Mouse (Mus musculus): Measurements from ENCODE around the gene Gstp3. TPM values are rescaled to one million over a fixed set of nuclear protein-coding genes. Genes with fewer than 3 reads are reported as not detected.

Gstp3 gene
- polyA plus RNA-seq, 1 experiment: 15.9 TPM

DNA sequence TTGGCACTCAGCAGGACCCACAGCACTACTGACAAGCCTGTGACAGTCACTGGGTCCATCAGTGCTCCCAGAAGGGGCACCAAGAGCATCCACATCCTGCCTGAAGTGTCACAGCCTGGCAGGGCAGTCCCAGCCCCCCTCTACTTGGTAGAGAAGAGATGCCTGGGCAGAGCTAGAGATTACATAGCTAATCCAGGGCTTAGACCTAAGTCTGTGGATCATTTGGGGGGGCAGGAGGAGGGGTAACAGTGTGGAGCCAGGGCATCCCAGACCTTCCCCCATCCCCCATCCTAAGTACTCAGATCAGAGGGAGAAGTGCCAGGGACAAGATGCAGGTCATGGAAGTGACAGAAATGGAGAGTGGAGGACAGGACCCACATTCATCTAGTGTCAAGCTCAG, 44.6 kb downstream of the Gstp3 start:
- TF ChIP-seq CTCF (IDR thresholded peaks at IDR 0.05; ENCODE audit: insufficient read depth, low read length): no peak
- no peak for TF ChIP-seq POLR2A (IDR thresholded peaks at IDR 0.05; ENCODE audit: borderline replicate concordance, extremely low read depth, low read depth, low read length)
- Histone ChIP-seq H3K4me3 (replicated peaks; ENCODE audit: extremely low read depth, low read depth, low read length) (no peak overlapping the region), H3K4me1 (ENCODE audit: control insufficient read depth, insufficient read depth, low read length) (peaks cover 3% of the 10 kb centered on the region)
- DNase-seq: no peak

GRCm38 (mm10) chr19:4013066-4013465, 46.3 kb downstream of the Gstp3 start:
- no peak for DNase-seq
- no peak for TF ChIP-seq POLR2A (IDR thresholded peaks at IDR 0.05; ENCODE audit: borderline replicate concordance, extremely low read depth, low read depth, low read length)
- TF ChIP-seq CTCF (IDR thresholded peaks at IDR 0.05; ENCODE audit: insufficient read depth, low read length): no peak
- 18% methylated on average over 9 of the region's 9 CpGs for WGBS
- Histone ChIP-seq H3K4me3 (replicated peaks; ENCODE audit: extremely low read depth, low read depth, low read length) (peak overlapping the region; percentile 45), H3K4me1 (ENCODE audit: control insufficient read depth, insufficient read depth, low read length) (peaks cover 3% of the 10 kb centered on the region)

DNA sequence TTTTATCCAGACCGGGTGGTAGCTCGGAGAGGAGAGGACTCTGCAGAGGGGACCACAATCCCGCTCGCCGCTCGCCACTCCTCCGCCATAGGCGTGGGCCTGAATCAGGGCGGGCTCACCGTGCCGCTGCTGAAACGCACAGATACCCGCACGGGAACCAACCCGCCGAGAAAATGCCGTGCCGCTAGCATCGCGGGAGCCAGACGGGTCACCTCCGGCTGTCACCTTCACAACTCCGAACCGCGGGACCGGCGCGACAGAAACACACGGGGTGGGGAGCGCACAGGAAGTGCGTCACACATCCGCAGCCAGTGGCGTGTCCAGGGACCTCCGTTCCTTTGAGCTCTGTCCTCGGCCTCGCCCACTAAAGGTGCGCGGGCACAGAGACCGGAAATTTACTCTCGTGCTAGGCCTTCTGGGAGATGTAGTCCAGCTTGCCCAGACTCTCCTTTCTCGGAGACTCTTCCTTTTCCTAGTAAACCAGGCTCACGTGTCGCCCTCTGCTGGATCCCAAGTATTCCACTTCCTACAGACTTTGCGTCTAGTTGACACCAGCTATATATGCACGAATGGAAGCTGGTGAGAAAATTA, 46.8 kb downstream of the Gstp3 start, which contains the start of gene Ndufv1:
Gene Ndufv1, minus strand, starts transcription at position 375 of the 591 bp plus-strand sequence.
- peaks cover 3% of the 10 kb centered on the region for H3K4me1 ChIP-seq (ENCODE audit: control insufficient read depth, insufficient read depth, low read length)
- peak; percentile 64 for TF ChIP-seq CTCF (IDR thresholded peaks at IDR 0.05; ENCODE audit: insufficient read depth, low read length)
- TF ChIP-seq POLR2A (IDR thresholded peaks at IDR 0.05; ENCODE audit: borderline replicate concordance, extremely low read depth, low read depth, low read length): peak; percentile 86; the same call in 1 of the 2 replicates
- 1% methylated on average over 45 of the region's 45 CpGs for WGBS
- peak; percentile 94 for DNase-seq
- peak within 1 kb of the TSS; percentile 75 for H3K4me3 ChIP-seq (replicated peaks; ENCODE audit: extremely low read depth, low read depth, low read length)

DNA sequence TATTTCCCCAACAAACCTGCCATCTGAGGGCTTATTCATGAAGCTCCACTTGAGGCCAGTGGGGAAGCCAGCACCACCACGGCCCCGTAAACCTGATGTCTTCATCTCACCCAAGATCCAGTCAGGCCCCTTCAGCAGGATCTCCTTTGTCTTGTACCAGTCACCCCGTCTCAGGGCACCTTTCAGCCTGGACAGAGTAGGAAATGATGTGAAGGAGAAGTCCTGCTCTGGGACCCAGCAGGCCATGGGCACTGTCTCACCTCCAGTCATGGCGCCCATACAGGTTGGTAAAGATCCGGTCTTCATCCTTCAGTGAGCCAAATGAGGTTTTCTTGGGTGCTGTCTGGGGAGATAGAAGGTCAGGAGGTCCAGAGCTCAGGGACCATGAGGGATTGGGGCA, 48.3 kb downstream of the Gstp3 start:
- DNase-seq: no peak
- Histone ChIP-seq H3K4me3 (replicated peaks; ENCODE audit: extremely low read depth, low read depth, low read length) (no peak overlapping the region), H3K4me1 (ENCODE audit: control insufficient read depth, insufficient read depth, low read length) (peaks cover 3% of the 10 kb centered on the region)
- WGBS: 94% methylated on average over 5 of the region's 5 CpGs
- TF ChIP-seq POLR2A (IDR thresholded peaks at IDR 0.05; ENCODE audit: borderline replicate concordance, extremely low read depth, low read depth, low read length) (no peak), CTCF (IDR thresholded peaks at IDR 0.05; ENCODE audit: insufficient read depth, low read length) (no peak)

Other genes starting within 250 kb of the Gstp3 start
- gene Chka, start 207.8 kb downstream of the Gstp3 start, polyA plus RNA-seq (2012; rRNA removed): 75.9 and 81.6 TPM in 2 replicates
- gene Tcirg1, start 152.4 kb downstream of the Gstp3 start, polyA plus RNA-seq (2012; rRNA removed): 157 and 164 TPM in 2 replicates
- 157 and 189 TPM in 2 replicates for gene Ndufs8, start 146.8 kb downstream of the Gstp3 start, polyA plus RNA-seq (2012; rRNA removed)
- gene Aldh3b1, start 129.8 kb downstream of the Gstp3 start, polyA plus RNA-seq (2012; rRNA removed): 71.9 and 85.0 TPM in 2 replicates
- gene Unc93b1, start 124.4 kb downstream of the Gstp3 start, polyA plus RNA-seq (2012; rRNA removed): 169 and 180 TPM in 2 replicates
- gene Aldh3b3, start 100.9 kb downstream of the Gstp3 start, polyA plus RNA-seq (2012; rRNA removed): 0.08 and 0.21 TPM in 2 replicates
- gene Aldh3b2, start 87.2 kb downstream of the Gstp3 start, polyA plus RNA-seq (2012; rRNA removed): 2.0 and 21.7 TPM in 2 replicates
- 27.7 and 29.8 TPM in 2 replicates for gene Acy3, start 73.0 kb downstream of the Gstp3 start, polyA plus RNA-seq (2012; rRNA removed)
- 0.06 TPM in 1 of 2 replicates, not detected in the other for gene Tbx10, start 66.8 kb downstream of the Gstp3 start, polyA plus RNA-seq (2012; rRNA removed)
- 7.6 and 13.3 TPM in 2 replicates for gene Nudt8, start 59.0 kb downstream of the Gstp3 start, polyA plus RNA-seq (2012; rRNA removed)
- 1.7 and 1.8 TPM in 2 replicates for gene Gm49405, start 58.9 kb downstream of the Gstp3 start, polyA plus RNA-seq (2012; rRNA removed)
- gene Doc2g, start 56.3 kb downstream of the Gstp3 start, polyA plus RNA-seq (2012; rRNA removed): 12.6 and 18.0 TPM in 2 replicates
- gene Ndufv1, start 46.8 kb downstream of the Gstp3 start, polyA plus RNA-seq (2012; rRNA removed): 99.4 and 127 TPM in 2 replicates
- 480 and 656 TPM in 2 replicates for gene Gstp1, start 21.6 kb downstream of the Gstp3 start, polyA plus RNA-seq (2012; rRNA removed)
- 47.4 and 87.8 TPM in 2 replicates for gene Gstp2, start 13.5 kb downstream of the Gstp3 start, polyA plus RNA-seq (2012; rRNA removed)
- gene Cabp2, start 22.0 kb upstream of the Gstp3 start, polyA plus RNA-seq (2012; rRNA removed): 0.86 and 0.91 TPM in 2 replicates
- 200 and 245 TPM in 2 replicates for gene Cdk2ap2, start 37.6 kb upstream of the Gstp3 start, polyA plus RNA-seq (2012; rRNA removed)
- gene Pitpnm1, start 40.4 kb upstream of the Gstp3 start, polyA plus RNA-seq (2012; rRNA removed): 152 and 163 TPM in 2 replicates
- 108 and 123 TPM in 2 replicates for gene Aip, start 66.3 kb upstream of the Gstp3 start, polyA plus RNA-seq (2012; rRNA removed)
- 0.05 and 0.08 TPM in 2 replicates for gene Gpr152, start 80.2 kb upstream of the Gstp3 start, polyA plus RNA-seq (2012; rRNA removed)
- 0.08 TPM in 1 of 2 replicates, not detected in the other for gene Cabp4, start 84.5 kb upstream of the Gstp3 start, polyA plus RNA-seq (2012; rRNA removed)
- gene Coro1b, start 89.0 kb upstream of the Gstp3 start, polyA plus RNA-seq (2012; rRNA removed): 260 and 262 TPM in 2 replicates
- 55.0 and 75.4 TPM in 2 replicates for gene Ptprcap, start 94.0 kb upstream of the Gstp3 start, polyA plus RNA-seq (2012; rRNA removed)
- gene Rps6kb2, start 103.8 kb upstream of the Gstp3 start, polyA plus RNA-seq (2012; rRNA removed): 35.2 and 51.2 TPM in 2 replicates
- gene Carns1, start 115.9 kb upstream of the Gstp3 start, polyA plus RNA-seq (2012; rRNA removed): 7.9 and 14.4 TPM in 2 replicates
- gene Tbc1d10c, start 131.7 kb upstream of the Gstp3 start, polyA plus RNA-seq (2012; rRNA removed): 23.6 and 24.2 TPM in 2 replicates
- gene Ppp1ca, start 132.5 kb upstream of the Gstp3 start, polyA plus RNA-seq (2012; rRNA removed): 373 and 384 TPM in 2 replicates
- 32.3 and 36.9 TPM in 2 replicates for gene Rad9a, start 142.1 kb upstream of the Gstp3 start, polyA plus RNA-seq (2012; rRNA removed)
- 34.0 and 42.0 TPM in 2 replicates for gene Clcf1, start 154.7 kb upstream of the Gstp3 start, polyA plus RNA-seq (2012; rRNA removed)
- not detected in 2 replicates for gene AC109138.7, start 154.8 kb upstream of the Gstp3 start, polyA plus RNA-seq (2012; rRNA removed)
- gene Pold4, start 172.3 kb upstream of the Gstp3 start, polyA plus RNA-seq (2012; rRNA removed): 110 and 112 TPM in 2 replicates
- 82.3 and 98.0 TPM in 2 replicates for gene Ssh3, start 209.6 kb upstream of the Gstp3 start, polyA plus RNA-seq (2012; rRNA removed)
- 7.3 and 8.4 TPM in 2 replicates for gene Ankrd13d, start 223.6 kb upstream of the Gstp3 start, polyA plus RNA-seq (2012; rRNA removed)
- 110 and 120 TPM in 2 replicates for gene Grk2, start 246.7 kb upstream of the Gstp3 start, polyA plus RNA-seq (2012; rRNA removed)

Measured in lung, adult 2 months (tissue).